Comparison of ENCODE assay signal across 9 mouse cellular contexts in genomic region chr12:12681101-12681500, GRCm38 (mm10).
DNase-seq lines count a peak whose midpoint lies in the region; ATAC-seq and TF ChIP-seq lines count a peak whose summit lies in the region.
"Had no signal": no experiment of that assay in that cellular context is flagged by ENCODE, and none has a peak within 500 bp of the region (broad histone marks: within the 10 kb centered on the region; RNA-seq: fewer than 3 reads in every experiment).

No protein-coding gene starts in this region.

- ATAC-seq in heart, embryonic 13.5 days (ENCODE audit: extremely low read depth, insufficient number of reproducible peaks, low FRiP score, low TSS enrichment), result no peak
- peak; percentile 62 for ATAC-seq in hindbrain, embryonic 12.5 days (ENCODE audit: low FRiP score)
- ATAC-seq in midbrain, postnatal 0 days (ENCODE audit: low FRiP score), result peak; percentile 39; the same call in 1 of the 2 replicates

- H3K27ac ChIP-seq in heart, embryonic 13.5 days (replicated peaks), result peak overlapping the region; percentile 78
- H3K27ac ChIP-seq in hindbrain, embryonic 12.5 days, result peak overlapping the region; percentile 97
- peak overlapping the region; percentile 81 for H3K27ac ChIP-seq in midbrain, postnatal 0 days (ENCODE audit: low read depth, low read length)

- no peaks in the 10 kb centered on the region for H3K36me3 ChIP-seq in heart, embryonic 13.5 days
- no peaks in the 10 kb centered on the region for H3K36me3 ChIP-seq in hindbrain, embryonic 12.5 days
- H3K36me3 ChIP-seq in midbrain, postnatal 0 days (ENCODE audit: insufficient read depth, low read length), result no peaks in the 10 kb centered on the region

- TF ChIP-seq CTCF in midbrain, postnatal 0 days (IDR thresholded peaks at IDR 0.05), result no peak

- H3K9me3 ChIP-seq in heart, embryonic 13.5 days, result no peaks in the 10 kb centered on the region
- H3K9me3 ChIP-seq in hindbrain, embryonic 12.5 days (replicated peaks), result no peaks in the 10 kb centered on the region
- no peaks in the 10 kb centered on the region for H3K9me3 ChIP-seq in midbrain, postnatal 0 days (ENCODE audit: low read length)

- no peaks in the 10 kb centered on the region for H3K27me3 ChIP-seq in heart, embryonic 13.5 days (replicated peaks)
- H3K27me3 ChIP-seq in hindbrain, embryonic 12.5 days, result no peaks in the 10 kb centered on the region
- H3K27me3 ChIP-seq in midbrain, postnatal 0 days (ENCODE audit: insufficient read depth, low read length), result no peaks in the 10 kb centered on the region

- intact Hi-C loops in heart, postnatal 14 days (cut with DNase I), result no loop called here

- H3K4me1 ChIP-seq in heart, embryonic 13.5 days, result peaks cover 49% of the 10 kb centered on the region
- peaks cover 58% of the 10 kb centered on the region for H3K4me1 ChIP-seq in hindbrain, embryonic 12.5 days
- peaks cover 7% of the 10 kb centered on the region for H3K4me1 ChIP-seq in midbrain, postnatal 0 days (ENCODE audit: insufficient read depth, low read length)

- H3K9ac ChIP-seq in heart, embryonic 13.5 days, result peak overlapping the region; percentile 78
- peak overlapping the region; percentile 66 for H3K9ac ChIP-seq in hindbrain, embryonic 12.5 days
- H3K9ac ChIP-seq in midbrain, postnatal 0 days (replicated peaks; ENCODE audit: low read length, poor library complexity, severe bottlenecking), result peak overlapping the region; percentile 46; the same call in 1 of the 2 replicates

- peak overlapping the region; percentile 40 for H3K4me3 ChIP-seq in heart, embryonic 13.5 days
- peak overlapping the region; percentile 32 for H3K4me3 ChIP-seq in hindbrain, embryonic 12.5 days
- peak overlapping the region; percentile 20 for H3K4me3 ChIP-seq in midbrain, postnatal 0 days (ENCODE audit: low read depth, low read length)

- DNase-seq in heart, postnatal 14 days, result no peak
- DNase-seq in embryo, embryonic 10.5 days (ENCODE audit: low spot score), result peak; percentile 83
- peak; percentile 38 for DNase-seq in midbrain, postnatal 0 days (ENCODE audit: low spot score)
- no peak for DNase-seq in thymus, postnatal 4 days
- no peak for DNase-seq in cerebellum, adult 9-10 months
- no peak for DNase-seq in thymus, postnatal 36 days
- DNase-seq: B cell, adult 2 months had no signal

- 13% methylated on average over 6 of the region's 6 CpGs for WGBS in heart, embryonic 13.5 days
- 13% methylated on average over 6 of the region's 6 CpGs for WGBS in hindbrain, embryonic 12.5 days
- 8% methylated on average over 6 of the region's 6 CpGs for WGBS in midbrain, postnatal 0 days

- H3K4me2 ChIP-seq in heart, embryonic 13.5 days, result peak overlapping the region; percentile 69
- H3K4me2 ChIP-seq in hindbrain, embryonic 12.5 days (replicated peaks), result peak overlapping the region; percentile 55
- peak overlapping the region; percentile 44 for H3K4me2 ChIP-seq in midbrain, postnatal 0 days (ENCODE audit: low read depth, low read length, poor library complexity, severe bottlenecking)

Comparison
In these comparisons a context has a peak if more than half of its experiments do, and no peak if none do; other contexts are left out.
1. DNase-seq: peak in embryo, embryonic 10.5 days (single experiment) and midbrain, postnatal 0 days (single experiment); none in heart, postnatal 14 days (0 of 2), thymus, postnatal 4 days (single experiment), cerebellum, adult 9-10 months (single experiment) and thymus, postnatal 36 days (0 of 2).
2. Peak in every context shown above with its lines, with median percentiles within 50 percentile points of each other: H3K27ac ChIP-seq, H3K4me2 ChIP-seq, H3K4me3 ChIP-seq and H3K9ac ChIP-seq.